Mouse (Mus musculus) retina, postnatal 7 days (tissue): Measurements from ENCODE around the gene Lrmp.
"Not testable (repeated sequence)": the region's sequence is repeated elsewhere in the genome, so short reads cannot be mapped to it uniquely, and the experiment has no call there.

ENCODE experiments used
- DNase-seq: peaks from one replicate; pipeline ENCODE4 v3.0.0-alpha.2; 2012; ENCODE audit warnings: low read depth, low spot score

Lrmp gene

DNA sequence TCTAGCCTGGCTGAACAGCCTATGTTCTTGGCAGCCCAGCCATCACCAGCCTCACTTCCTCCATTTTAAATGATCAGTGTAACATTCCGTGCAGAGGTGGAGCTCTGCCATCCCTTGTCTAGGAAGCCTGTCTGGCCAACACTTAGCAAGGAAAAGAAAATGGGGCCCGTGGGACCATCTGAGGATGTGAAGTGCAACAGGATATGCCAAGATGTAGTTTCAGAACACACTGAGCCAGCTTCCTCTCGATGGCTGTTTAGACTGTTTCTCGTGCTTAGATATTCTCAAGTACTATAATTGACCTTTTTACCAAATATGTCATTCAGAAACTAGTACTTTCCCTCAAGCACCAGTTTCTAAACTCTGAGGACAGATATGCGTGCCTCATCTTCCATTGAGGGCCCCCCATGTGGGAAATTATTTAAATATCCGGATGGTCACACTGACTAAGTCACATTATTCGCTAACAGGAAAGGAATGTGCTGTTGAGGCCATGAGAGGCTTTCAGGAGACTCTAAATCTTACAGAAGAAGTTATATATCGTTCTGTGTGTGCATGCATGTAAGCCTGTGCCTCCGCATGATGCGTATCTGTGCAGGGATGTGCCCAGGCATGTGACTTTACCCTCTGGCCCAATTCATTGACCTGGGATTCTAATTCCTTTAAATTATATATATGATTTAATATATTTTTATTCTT lies 11.1 kb upstream of the Lrmp start:
- no peak for DNase-seq

DNA sequence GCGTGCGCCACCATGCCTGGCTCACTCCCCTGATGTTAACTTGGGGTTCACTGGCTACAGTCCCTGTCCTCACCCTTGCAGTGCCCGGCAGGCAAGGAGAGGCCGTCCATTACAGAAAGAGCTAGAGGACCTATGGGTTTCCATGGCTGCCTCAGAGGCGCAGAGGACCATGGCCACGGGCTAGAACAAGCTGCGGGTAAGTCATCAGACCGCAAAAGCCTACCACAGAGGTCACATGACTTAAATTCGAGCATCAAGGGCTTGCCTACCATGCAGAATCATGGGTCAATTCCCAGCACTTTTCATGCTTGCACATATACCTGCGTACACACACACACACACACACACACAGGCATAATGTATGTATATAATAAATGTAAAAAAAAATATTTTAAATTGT lies 10.0 kb upstream of the Lrmp start:
- no peak for DNase-seq

DNA sequence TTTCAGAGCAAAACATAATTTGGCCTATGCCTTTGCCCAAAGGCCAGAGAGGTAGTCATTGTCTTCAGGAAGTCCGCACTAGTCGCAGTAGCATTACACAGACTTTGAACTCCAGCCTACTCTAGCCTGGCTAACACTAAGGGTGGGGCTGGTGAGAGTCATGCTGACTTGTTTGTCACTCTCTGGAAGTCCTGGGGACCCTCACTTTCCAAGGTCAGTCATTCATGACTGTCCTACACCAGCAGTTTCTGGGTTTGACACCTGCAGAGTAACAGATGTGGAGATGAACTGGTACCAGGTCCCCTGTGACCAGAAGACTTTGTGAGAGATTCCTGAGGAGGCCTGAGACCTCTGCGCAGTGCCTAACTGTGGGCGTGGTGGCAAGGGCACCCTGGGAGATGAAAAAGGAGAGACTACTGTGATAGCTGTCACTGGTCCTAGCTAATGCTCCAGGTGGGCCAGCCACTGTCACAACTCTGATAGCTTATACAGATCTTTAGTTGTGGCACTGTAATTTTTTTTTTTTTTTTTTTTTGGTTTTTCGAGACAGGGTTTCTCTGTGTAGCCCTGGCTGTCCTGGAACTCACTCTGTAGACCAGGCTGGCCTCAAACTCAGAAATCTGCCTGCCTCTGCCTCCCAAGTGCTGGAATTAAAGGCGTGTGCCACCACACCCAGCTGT lies 9.2 kb upstream of the Lrmp start:
- no peak for DNase-seq

DNA sequence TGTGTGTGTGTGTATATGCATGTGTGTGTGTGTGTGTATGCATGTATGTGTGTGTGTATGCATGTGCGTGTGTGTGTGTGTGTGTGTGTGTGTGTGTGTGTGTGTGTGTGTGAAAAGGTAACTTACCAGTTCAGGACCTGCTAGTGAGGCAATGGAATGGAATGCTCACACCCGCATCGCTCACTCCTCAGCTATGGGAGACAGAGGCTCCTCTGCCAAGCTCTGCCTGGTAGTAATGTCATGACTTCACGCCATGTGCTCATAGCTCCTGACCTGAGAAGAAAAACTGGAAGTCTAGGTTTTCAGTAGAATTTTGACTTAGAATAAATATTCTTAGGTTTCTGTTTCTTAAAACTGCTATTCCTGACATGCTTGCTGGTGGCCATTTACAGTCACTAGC lies 4.7 kb upstream of the Lrmp start:
- DNase-seq, result no peak

DNA sequence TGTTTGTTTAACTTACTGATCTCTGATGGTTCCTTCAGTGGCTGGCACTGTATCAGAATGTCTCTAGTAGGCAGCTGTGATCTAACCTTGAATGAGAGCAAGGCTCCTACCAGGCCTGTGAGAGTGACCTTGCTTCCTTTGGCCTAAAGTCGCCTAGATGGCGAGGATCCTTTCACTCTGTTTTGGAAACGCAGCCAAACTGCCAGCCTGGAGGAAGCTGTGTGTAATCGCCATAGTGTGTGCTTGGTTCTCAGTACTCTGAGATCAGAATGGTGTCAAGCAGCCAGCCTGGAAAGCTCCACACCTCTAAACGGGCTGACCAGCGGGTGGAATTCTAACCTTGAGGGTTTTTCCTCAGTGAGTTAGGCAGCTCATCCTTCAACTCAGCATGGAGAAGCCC lies 2.6 kb upstream of the Lrmp start:
- no peak for DNase-seq

DNA sequence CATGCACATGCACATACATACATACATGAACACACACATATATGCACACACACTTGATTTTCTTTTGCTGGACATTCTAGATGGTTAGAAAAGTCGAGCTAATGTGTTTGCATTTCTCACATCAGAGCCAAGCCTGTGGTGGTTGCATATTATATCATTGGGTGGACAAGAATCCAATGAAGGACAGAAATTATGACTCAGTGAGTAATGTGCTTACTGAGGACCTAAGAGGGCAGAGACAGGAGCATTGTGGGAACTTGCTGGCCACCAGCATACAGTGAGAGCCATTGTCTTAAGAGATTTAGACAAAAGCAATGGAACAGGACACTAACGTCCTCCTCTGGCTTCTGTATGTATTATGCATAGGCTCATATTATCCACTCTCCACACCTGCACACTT lies 892 bp upstream of the Lrmp start:
- no peak for DNase-seq

DNA sequence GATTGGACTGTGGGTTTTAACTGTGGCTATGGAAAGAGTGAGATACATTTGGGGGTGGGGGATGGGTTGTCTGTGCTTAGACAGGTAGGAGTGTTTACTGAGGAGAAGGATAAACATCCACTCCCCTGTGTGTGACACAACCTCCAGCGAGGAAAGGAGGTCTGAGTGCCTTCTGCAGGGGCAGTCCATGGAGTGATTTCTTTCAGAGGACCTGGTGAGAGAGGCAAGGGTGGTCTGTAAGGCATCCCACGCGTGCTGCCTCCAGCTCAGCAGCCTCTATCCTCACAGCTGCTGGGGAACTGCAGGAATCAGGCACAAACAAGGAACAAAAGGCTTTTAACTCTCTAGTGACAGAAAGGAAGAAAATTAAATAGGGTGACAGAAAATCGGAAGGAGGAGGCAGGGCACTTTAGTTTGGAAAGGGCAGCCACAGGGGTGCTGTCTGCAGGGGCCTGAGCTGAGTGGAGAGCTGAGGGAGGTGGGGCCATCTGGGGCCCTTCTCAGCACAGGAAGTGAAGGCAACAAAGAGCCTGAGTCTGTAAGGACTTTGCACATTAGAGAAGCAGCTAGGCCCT lies 732 bp downstream of the Lrmp start:
- no peak for DNase-seq

DNA sequence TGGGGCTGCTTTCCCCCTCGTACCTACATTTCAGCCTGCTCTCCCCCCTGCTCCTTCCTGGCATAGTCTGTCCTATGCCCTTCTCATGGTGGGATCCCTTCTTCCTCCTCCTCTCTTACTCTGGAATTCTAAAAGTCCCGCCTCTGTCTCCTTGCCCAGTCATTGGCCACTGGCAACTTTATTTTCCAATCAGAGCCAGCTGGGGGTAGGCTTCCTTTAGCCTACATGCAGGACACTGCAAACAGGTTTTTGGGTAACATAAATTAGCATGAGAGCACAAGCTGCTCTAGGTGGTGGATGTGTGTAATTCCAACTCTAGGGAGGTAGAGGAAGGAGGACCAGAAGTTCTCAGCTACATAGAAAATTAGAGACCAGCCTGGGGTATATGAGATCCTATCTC lies 4.6 kb downstream of the Lrmp start:
- no peak for DNase-seq

DNA sequence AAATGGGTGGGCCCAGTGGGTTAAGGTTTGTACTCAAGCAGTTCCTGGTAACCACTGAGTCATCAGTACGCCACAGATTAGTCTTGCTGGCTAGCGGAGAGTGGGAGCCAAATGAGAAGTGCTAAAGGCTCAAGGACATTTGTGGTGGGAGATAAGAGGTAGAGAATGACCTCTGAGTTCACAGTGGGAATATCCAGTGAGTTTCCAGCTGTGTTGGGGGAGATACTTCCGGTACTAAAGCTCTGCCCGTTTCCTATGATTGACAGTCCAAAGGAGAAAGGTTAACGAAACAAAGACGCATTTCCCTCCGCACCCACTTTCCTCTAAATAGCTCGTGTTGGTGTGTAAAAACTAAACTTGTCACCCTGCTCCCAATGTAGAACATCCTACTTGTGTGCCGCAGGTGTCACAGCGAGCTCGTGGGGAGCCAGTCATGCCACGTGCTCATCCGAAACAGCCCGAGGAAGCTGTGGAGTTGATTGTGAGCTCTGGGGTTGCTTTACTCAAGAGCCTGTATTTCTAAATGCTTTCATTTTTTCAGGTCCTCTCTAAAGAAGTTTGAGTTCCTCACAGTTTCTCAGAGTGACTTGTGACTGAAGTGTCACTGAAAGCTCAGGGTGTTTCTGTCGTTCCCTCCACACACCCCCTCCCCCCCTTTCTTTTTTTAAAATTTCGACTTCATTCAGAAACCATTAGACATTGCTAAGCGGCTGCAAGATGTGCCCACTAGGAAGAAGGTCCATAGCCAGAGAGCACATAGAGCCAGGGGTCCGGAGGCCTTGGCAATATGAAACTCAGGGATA lies 5.5 kb downstream of the Lrmp start:
- no peak for DNase-seq

DNA sequence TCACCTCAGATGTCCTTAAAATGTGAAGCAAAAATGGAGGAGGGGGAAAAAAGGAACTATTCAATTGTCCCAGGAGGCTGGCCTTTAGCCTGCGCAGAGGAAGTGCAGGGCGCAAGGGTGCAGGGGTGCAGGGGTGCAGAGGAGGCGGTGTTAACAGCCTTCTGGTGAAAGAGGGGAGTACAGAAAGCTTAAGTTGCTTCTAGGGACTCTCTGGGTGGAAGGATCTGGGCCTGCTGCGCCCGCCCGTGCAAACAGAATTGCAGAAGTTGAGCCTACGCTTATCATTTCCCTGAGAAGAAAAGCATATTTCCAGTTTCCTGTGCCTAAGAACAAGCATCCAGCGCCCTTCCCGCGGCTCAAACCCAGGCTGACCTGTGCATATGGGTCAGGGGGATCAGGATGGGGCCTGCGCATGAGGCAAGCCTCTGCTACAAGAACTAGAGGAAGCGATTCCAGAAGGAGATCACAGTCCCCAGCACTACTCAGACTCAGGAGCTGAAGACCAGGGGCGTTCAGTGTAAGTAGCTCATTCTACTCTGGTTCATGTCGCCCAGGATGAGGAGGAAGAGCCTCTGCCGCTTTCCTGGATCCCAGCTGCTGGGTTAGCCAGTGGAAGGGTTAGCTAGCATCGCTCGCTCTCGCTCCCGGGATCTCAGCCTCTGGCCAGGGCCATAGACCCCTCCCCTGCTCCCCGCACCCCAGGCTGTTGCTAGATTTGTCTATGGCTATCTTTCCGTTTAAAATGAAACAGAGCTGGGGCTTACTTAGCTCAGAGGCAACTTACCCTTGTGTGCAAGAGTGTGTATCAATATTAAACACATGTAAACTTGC lies 6.4 kb downstream of the Lrmp start:
- no peak for DNase-seq

DNA sequence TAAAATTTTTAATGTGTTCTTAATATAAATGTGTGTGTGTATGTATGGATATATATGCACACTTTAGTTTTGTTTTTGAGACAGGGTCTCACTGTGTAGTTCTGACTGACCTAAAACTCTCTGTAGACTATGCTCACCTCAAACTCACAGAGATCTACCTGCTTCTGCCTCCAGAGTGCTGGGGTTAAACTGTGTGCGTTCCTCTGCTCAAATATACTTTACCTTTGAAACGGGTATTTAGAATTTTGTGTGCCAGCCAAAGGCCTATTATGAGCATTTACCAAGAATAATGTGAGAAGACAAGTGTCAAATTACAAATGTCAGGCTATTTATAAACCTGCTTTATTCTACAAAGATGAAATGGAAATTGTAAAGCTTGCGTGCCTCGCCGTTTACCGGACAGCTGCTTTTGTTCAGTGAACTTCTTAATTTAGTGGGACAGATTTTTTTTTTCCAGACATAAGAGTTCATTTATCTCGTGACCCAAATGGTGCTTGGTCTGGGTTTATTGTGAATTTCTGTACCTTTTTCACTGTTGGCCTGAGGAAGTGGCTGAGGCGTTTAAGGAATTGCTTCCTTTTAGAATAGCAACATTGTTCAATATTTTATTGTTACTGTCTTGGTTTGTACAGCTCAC lies 7.1 kb downstream of the Lrmp start:
- DNase-seq, result no peak

DNA sequence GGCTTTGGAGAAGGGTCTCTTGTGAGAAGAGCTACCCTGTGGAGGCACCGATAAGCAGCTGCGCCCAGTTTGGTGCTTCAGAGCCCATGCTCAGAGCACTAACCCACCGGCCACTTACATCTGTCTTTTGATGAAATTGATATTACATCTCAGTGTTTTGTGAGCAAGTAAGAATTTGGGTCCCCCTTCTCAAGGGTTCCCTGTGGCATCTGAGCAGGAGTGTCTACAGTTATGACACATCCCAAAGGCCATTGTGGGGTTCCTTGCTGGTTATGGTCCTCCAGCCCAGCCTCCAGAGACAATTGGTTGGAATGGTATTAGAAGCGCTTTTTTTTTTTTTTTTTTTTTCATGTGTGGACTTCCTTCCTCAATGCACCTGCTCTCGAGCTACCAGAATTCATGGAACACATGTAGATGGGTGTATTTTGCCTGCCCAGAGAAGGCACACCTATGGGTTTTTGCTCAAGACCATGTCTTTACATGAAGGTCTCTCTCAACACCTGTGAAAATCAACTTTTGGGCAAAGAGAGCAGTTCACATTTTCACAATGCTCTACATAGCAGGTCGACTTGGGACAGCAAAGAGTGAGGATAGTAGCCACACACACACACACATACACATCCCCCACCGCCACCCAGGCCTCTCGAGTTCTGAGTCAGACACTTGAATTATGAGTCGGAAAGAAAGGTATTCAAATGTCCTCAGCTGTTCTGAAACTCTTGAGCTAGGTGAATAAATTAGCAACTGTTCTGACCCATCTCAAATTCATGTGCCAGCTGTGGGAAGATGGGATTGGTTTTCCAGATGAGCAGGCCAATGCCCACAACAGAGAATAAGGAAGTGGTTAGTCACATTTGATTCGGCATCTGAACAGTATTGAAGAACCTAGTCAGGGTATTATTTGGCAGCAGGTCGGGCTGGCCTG lies 7.9 kb downstream of the Lrmp start:
- DNase-seq, result no peak

DNA sequence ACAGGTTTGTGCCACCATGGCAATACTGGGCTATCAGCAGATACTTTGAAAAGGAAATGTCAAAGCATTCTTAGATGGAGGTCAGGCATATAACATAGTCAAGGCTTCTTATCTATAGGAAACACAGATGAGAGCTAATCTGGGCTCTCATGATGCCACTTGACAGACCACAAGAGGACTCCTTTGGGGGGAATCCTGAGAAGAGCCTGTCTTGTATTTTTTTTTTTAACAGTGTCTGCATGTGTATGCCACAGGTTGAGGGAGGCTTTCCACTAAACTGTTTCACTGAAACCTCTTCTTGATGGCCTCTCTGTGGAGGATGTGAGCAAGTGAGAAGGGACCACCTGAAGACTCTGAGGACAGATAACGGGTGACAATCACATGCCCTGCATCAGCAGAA lies 9.2 kb downstream of the Lrmp start:
- no peak for DNase-seq

DNA sequence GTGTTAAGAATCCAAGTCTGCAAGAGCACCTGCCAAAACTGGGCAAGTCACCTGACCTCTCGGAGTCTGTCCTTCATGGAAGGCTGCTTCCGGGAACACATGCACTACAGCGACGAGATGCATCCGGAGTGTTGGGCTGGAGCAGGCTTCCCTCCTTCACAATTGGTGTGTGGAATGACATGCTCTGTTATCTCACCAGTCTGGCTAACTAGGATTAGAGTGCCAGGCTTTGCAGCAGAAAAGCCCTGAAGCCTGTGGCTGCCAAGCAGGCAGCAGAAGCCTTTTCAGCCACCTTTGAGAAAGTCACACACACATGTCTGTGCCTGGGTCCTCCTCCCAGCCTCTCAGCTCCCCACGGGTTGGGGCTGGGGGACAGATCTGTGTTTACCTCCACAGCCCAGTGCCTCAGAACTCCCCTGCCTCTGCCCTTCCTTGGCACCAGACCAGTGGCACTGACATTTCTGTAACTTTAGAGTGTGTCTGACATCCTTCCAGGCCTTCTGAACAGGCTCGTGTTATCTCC lies 10.2 kb downstream of the Lrmp start:
- no peak for DNase-seq

DNA sequence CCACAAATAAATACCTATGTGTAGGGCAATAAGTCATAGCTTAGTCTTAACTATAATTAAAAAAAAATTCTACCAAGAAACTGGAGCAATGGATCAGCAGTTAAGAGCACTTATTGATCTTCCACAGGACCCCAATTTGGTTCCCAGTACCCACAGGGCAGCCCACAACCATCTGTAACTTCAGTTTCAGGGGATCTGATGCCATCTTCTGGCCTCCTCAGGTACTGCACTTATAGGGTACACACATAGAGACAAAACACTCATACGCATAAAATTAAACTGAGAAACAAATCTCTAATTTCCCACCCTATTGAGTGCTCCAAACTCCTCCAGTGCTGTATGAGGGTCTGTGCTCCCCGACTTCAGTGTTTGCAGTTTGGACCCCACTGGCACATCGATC lies 12.2 kb downstream of the Lrmp start:
- DNase-seq, result no peak

DNA sequence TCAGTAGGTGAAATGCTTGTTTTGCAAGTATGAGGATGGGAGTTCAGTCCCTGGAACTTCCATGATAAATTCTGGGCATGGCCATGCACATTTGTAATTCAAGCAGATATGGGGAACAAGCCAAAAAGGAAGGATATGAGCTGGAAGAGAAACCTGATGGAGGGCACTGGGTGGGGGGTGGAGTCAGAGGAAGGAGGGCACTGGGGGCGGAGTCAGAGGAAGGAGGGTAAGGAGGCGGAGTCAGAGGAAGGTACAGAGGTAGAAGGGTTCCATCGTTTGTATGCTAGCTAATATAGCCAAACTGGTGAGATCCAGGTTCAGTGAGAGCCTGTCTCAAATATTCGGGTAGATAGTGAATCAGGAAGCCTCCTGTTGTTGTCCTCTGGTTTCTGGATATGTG lies 14.1 kb downstream of the Lrmp start:
- no peak for DNase-seq

DNA sequence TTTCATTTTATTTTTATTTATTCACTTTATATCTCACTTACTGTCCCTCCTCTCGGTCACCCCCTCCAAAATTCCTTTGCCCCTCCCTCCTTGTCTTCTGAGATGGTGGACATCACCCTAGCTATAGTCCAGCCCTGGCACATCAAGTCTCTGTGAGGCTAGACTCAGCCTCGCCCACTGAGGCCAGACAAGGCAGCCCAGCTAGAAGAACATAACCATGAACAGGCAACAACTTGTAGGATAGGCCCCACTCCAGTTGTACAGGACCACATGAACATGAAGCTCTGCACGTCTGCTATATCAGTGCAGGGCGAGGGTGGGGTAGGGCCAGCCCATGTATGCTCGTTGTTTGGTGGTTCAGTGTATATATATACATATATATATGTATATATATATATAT lies 16.5 kb downstream of the Lrmp start:
- no peak for DNase-seq

DNA sequence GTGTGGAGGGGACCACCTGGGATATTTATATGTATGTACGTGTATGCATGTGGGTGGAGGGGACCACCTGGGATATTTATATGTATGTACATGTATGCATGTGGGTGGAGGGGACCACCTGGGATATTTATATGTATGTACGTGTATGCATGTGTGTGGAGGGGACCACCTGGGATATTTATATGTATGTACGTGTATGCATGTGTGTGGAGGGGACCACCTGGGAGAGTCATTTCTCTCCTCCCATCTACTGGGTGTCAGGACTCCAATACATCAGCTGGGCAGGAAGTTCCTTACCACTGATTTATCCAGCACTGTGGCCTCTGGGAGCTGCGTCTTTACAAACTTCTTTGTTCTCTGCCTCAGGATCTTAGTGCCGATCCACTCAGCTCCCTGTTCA lies 17.5 kb downstream of the Lrmp start:
- not testable (repeated sequence) for DNase-seq

DNA sequence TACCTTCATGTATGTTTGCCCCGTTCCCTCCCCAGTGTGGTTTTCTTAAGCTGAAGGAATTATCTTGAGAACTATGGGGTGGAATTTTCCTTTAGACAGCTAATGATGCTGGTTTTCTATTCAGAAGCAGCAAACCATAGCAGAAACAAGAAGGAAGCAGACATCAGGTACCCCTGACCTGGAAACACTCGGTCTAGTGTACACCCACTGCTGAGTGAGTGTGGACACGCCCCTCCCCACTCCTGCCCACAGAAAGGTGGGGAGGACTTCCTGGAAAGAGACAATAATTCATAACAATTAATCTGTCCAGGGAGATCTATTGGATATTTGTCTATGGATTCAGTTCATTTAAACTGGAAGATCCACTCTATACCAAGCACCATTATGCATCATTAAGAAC lies 19.8 kb downstream of the Lrmp start:
- no peak for DNase-seq

DNA sequence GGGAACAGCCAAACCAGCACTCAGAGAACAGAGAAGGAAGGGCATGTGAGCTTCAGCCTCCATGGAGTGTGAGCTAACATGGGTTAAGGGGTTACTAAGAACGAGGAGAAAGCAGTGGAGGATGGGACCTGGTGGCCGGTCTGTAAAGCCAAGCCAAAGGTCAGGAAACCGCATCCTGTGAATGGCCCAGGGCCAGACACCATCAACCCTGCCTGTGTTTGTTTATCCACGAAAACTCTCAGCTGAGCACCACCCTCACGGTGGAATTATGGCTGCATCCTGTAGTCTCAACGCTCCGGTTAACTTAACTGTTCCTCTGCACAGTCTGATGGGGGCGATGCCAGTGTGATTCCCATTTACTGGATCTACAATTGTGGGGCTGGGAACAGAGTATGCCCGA lies 20.4 kb downstream of the Lrmp start:
- DNase-seq, result no peak
